11 mouse cellular contexts compared by ENCODE assay signal in the genomic region with DNA sequence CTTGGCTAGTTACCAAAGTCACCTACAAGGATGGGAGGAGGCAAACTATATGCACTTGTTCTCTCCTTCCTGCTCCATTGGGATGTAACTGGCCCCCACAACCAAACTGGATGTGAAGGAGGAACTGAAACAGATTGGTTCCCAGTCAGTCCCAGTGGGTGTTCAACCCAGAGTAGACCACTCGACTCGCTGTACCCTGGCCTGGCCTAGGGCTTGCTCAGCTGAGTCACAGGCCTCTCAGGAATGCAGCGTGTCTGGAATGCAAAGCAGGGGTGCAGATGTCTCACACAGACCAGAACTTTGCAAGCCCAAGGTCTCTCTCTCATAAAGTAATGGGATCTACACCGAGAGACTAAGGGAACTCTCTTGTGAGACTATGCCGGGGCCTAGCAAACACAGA. TPM values are rescaled to one million over a fixed set of nuclear protein-coding genes. Genes with fewer than 3 reads are reported as not detected.
A peak's percentile ranks its signal among the peaks of the same experiment; 100 is the strongest.
DNase-seq lines count a peak whose midpoint lies in the region; ATAC-seq lines count a peak whose summit lies in the region.
"Had no signal": no experiment of that assay in that cellular context is flagged by ENCODE, and none has a peak within 500 bp of the region (broad histone marks: within the 10 kb centered on the region; RNA-seq: fewer than 3 reads in every experiment).

No protein-coding gene starts in this region.

- intact Hi-C loops in gastrocnemius, postnatal 36 days (cut with DNase I): no loop called here

- no peaks in the 10 kb centered on the region for H3K9me3 ChIP-seq in lung, embryonic 16.5 days (ENCODE audit: control insufficient read depth, low read length)
- H3K9me3 ChIP-seq in kidney, embryonic 15.5 days (replicated peaks): no peaks in the 10 kb centered on the region
- no peaks in the 10 kb centered on the region for H3K9me3 ChIP-seq in stomach, embryonic 15.5 days
- H3K9me3 ChIP-seq: liver, embryonic 15.5 days had no signal

- H3K4me3 ChIP-seq in lung, embryonic 16.5 days (ENCODE audit: low read length): no peak overlapping the region
- H3K4me3 ChIP-seq in kidney, embryonic 15.5 days (replicated peaks): no peak overlapping the region
- no peak overlapping the region for H3K4me3 ChIP-seq in stomach, embryonic 15.5 days (replicated peaks)
- H3K4me3 ChIP-seq: erythroblast, embryonic 14.5 days; liver, embryonic 15.5 days had no signal

- no peaks in the 10 kb centered on the region for H3K36me3 ChIP-seq in lung, embryonic 16.5 days (ENCODE audit: control insufficient read depth, insufficient read depth, low read length)
- no peaks in the 10 kb centered on the region for H3K36me3 ChIP-seq in kidney, embryonic 15.5 days
- H3K36me3 ChIP-seq in stomach, embryonic 15.5 days: no peaks in the 10 kb centered on the region
- H3K36me3 ChIP-seq: liver, embryonic 15.5 days had no signal

- no peaks in the 10 kb centered on the region for H3K27me3 ChIP-seq in lung, embryonic 16.5 days (ENCODE audit: control insufficient read depth, insufficient read depth, low read depth, low read length)
- H3K27me3 ChIP-seq in kidney, embryonic 15.5 days: no peaks in the 10 kb centered on the region
- H3K27me3 ChIP-seq in stomach, embryonic 15.5 days (replicated peaks): no peaks in the 10 kb centered on the region
- H3K27me3 ChIP-seq: liver, embryonic 15.5 days had no signal

- H3K4me2 ChIP-seq in lung, embryonic 16.5 days (ENCODE audit: low read depth, low read length): no peak overlapping the region
- no peak overlapping the region for H3K4me2 ChIP-seq in kidney, embryonic 15.5 days
- no peak overlapping the region for H3K4me2 ChIP-seq in stomach, embryonic 15.5 days
- H3K4me2 ChIP-seq: liver, embryonic 15.5 days had no signal

- 63% methylated on average over 5 of the region's 5 CpGs for WGBS in lung, embryonic 16.5 days
- 74% methylated on average over 5 of the region's 5 CpGs for WGBS in kidney, embryonic 15.5 days
- 72% methylated on average over 5 of the region's 5 CpGs for WGBS in stomach, embryonic 15.5 days

- peak; percentile 37 for DNase-seq in adrenal gland, adult 8-10 months
- no peak for DNase-seq in adrenal gland, postnatal 10 days
- no peak for DNase-seq in lung, postnatal 14 days
- no peak for DNase-seq in layer of hippocampus, adult 9-11 months
- no peak for DNase-seq in gastrocnemius, postnatal 36 days
- DNase-seq: B cell, adult 2 months had no signal

- peak overlapping the region; percentile 85 for H3K27ac ChIP-seq in lung, embryonic 16.5 days (ENCODE audit: low read length)
- 0 out of 2 replicates have a peak overlapping the region, but pooled peaks have one; percentile 3 for H3K27ac ChIP-seq in kidney, embryonic 15.5 days
- H3K27ac ChIP-seq in stomach, embryonic 15.5 days: 0 out of 2 replicates have a peak overlapping the region, but pooled peaks have one; percentile 41
- H3K27ac ChIP-seq: liver, embryonic 15.5 days had no signal

- ATAC-seq in lung, embryonic 16.5 days (ENCODE audit: low read depth): peak; percentile 64
- ATAC-seq in kidney, embryonic 15.5 days (replicated peaks; ENCODE audit: low FRiP score): peak; percentile 80; the same call in 1 of the 2 replicates
- no peak for ATAC-seq in stomach, embryonic 15.5 days (ENCODE audit: insufficient read depth, low FRiP score, low read depth)

- H3K4me1 ChIP-seq in lung, embryonic 16.5 days (replicated peaks; ENCODE audit: control insufficient read depth, insufficient read depth, low read length): peaks cover 25% of the 10 kb centered on the region
- peaks cover 22% of the 10 kb centered on the region for H3K4me1 ChIP-seq in kidney, embryonic 15.5 days
- H3K4me1 ChIP-seq in stomach, embryonic 15.5 days: 0 out of 2 replicates have a peak, but pooled peaks cover 4% of the 10 kb centered on the region

- H3K9ac ChIP-seq in lung, embryonic 16.5 days (ENCODE audit: low read length): no peak overlapping the region
- H3K9ac ChIP-seq in kidney, embryonic 15.5 days: no peak overlapping the region
- H3K9ac ChIP-seq in stomach, embryonic 15.5 days: no peak overlapping the region
- H3K9ac ChIP-seq: liver, embryonic 15.5 days had no signal

RNA-seq across cellular contexts. Expression of gene Map4k3, which starts 27.8 kb away (rescaled TPM):
- 10 to 100 TPM; 41.2 to 71.9 (median 51.9) TPM for total RNA-seq in adrenal gland, adult 8-10 months (2022)
- total RNA-seq in adrenal gland, postnatal 10 days (2021): 10 to 100 TPM; 38.1 to 48.9 TPM
- polyA plus RNA-seq in lung, embryonic 16.5 days (2015; fragmentation: Nextera tagmentation; extraction: Ambion mirVana): 42.5 and 44.0 TPM in 2 replicates
- 24.0 and 25.2 TPM in 2 replicates for polyA plus RNA-seq in kidney, embryonic 15.5 days (2015; fragmentation: Nextera tagmentation; extraction: Ambion mirVana)
- polyA plus RNA-seq in stomach, embryonic 15.5 days (2015; fragmentation: Nextera tagmentation; extraction: Ambion mirVana): 27.7 and 28.9 TPM in 2 replicates
- total RNA-seq in gastrocnemius, postnatal 36 days (2021): 10 to 100 TPM; 10.6 to 14.2 TPM
- polyA plus RNA-seq: erythroblast, embryonic 14.5 days had no signal

Comparison
In these comparisons a context has a peak if more than half of its experiments do, and no peak if none do; other contexts are left out.
1. H3K27ac ChIP-seq: peak in every context shown above with its lines; median percentile 85 in lung, embryonic 16.5 days; 41 in stomach, embryonic 15.5 days; 3 in kidney, embryonic 15.5 days.